Mouse (Mus musculus): ENCODE data around the gene Erc1.

DNA sequence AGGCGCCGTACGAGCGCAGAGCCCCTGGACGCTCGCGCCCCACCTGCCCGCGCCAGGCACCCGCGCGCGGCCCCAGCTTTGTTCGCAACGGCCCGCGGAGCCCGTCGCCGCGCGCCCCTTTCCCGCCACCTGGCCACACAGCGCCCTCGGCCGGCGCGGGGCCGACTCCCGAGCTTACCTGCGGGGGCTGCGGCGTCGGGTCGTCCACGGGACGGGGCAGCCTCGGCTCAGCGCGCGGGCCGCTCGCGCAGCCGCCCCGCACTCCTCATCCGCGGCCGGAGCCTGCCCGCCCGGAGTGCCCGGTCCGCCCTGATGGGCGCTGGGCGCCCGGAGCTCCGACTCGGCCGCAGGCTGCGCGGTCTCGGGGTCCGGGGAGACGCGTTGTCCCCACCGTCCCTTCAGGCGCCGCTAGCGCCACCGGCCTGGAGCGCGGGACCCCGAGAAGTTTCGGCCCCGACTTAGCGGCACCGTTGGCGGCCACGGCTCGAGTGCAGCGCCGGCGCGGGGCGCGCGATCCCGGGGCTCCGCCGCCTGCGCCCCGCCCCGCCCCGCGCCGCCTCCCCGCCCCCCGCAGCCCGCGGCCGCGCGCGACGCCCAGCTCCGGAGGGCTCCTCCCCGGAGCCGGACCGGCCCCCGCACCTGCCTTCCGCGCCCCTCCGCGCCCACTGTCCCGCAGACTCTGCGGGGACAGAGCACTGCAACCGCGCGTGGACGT, 304.0 kb downstream of the Erc1 start, which contains the start of gene Wnt5b:
- TF ChIP-seq CTCF (IDR thresholded peaks at IDR 0.05; ENCODE audit: borderline replicate concordance, insufficient read depth, low read length) (no peak), POLR2A (IDR thresholded peaks at IDR 0.05; ENCODE audit: low read depth, low read length) (no peak)

All from embryonic fibroblast, embryonic 13.5 days (primary cell).